Mouse (Mus musculus) testis, postnatal 10 days (tissue): Measurements from ENCODE around the gene Sgtb.

Source experiments
- DNase-seq: peaks from one replicate; pipeline ENCODE4 v3.0.0; 2021; ENCODE audit warnings: low spot score

Sgtb gene

DNA sequence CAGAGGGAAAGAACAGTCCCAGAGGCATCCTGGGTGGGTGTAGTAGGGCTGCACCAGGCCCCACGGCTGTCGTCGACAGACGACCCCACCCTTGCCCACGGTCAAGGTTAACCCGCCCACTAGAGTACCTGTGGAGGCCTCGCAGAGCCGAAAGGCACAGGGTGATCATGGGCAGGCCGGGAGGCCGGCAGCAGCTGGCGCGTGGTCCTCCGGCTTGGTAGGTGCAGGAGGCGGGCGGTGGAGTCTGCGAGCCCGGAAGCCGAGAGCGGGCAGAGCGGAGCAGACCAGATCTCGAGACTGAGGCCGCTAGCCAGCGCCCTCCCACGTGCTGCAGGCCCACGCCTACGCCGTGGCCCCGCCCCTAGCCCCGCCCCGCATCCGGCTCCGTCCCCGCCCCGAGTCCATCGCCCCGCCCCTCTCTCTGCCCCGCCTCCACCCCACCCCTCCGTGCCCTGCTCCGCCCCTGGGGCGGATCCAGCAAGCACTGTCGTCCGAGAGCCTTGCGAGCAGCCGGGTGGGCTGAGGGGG is at the start of gene Sgtb, which contains the start of gene Nln:
Gene Sgtb, plus strand, starts transcription at position 454 of the 528 bp plus-strand sequence.
Gene Nln, minus strand, starts transcription at position 327 of the 528 bp plus-strand sequence.
- DNase-seq, result peak; percentile 92

GRCm38 (mm10) chr13:104060231-104060630 is 49.3 kb upstream of the Sgtb start:
- DNase-seq, result no peak

- DNase-seq, result no peak
Observed at GRCm38 (mm10) chr13:104061975-104062750, 47.4 kb upstream of the Sgtb start.

- no peak for DNase-seq
Observed at GRCm38 (mm10) chr13:104063061-104063460, 46.5 kb upstream of the Sgtb start.

DNA sequence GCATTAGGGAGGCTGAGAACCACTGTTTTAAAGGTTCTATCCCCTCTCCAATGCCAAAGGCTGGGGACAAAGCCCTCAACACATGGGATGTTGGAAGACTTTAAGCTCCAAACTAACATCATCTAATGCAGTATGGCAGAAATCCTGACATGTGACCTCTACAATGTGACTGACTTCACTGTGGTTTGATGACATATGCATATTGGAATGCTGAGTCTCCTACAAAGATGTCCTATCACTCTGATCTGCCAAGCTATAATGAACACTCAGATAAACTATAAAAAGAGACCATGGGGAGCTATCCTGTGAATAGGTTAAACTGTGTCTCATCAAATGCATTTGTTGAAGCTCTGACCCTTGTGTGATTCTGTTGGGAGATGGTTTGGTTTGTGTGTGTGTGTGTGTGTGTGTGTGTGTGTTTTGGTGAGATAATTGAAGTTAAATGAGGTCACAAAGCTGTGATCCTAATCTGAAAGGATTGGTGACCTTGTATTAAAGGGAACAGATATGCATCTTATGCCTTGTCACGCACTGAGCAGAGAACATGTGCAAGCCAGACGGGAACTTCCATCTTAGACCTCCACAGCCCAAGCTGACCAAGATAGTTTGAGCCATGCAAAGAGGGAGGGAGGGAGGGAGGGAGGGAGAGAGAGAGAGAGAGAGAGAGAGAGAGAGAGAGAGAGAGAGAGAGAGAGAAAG is 43.7 kb upstream of the Sgtb start:
- DNase-seq, result no peak

GRCm38 (mm10) chr13:104069216-104069615 is 40.3 kb upstream of the Sgtb start:
- no peak for DNase-seq

DNA sequence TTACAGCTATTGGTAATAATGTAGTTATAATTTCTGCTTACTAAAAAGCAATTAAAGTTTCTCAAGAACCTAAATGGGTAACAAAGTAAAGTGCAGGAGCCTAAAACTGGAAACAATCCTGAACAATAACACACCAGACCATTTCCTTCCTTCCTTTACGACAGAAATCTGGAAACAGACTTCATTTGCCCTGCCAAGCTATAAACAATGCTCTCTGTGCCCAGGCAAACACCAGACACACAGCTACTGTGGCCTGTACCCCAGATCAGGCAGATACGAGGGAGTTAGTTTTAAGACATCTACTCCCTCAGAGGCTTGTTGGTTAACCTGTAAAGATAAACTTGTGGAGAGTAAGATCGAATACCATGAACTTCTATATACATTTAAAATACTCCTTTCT is 38.8 kb upstream of the Sgtb start:
- no peak for DNase-seq

DNA sequence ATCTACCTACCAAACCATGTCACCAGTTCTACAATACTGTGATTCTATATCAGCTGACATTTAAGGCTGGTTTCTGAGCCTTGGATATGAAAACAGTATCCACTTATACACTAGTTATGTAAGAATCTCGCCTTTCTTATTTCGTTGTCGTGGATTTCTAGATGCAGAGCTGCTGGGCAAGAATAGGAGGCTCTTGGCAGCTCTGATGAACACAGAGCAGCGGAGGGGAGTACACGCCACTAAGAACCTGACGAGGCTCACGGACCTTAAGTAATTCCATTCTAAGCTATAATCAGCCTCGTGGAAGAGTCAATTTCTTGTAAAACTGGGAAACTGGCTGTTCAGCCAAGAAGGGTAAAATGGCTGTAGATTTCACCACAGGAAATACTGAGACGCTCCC is 37.2 kb upstream of the Sgtb start:
- DNase-seq, result no peak

DNA sequence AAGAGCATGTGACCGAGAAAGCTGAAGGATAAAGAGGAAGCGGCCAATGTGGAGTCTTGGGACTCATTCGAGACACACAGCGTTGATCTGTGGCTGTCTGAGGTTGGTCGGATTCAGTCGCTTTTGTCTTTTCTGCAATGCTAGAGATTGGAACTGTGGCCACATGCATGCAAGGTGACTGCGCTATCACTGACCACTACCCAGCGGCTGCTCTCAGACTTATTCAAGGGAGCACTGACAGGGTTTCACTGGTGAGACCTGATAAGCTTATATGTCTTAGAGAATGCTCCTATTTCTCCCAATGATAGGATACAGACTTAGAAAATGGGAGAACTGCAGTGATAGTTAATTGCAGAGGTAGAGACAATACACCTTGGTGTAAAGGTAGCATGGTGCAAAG is 35.3 kb upstream of the Sgtb start:
- no peak for DNase-seq

GRCm38 (mm10) chr13:104074731-104075130 is 34.8 kb upstream of the Sgtb start:
- DNase-seq, result no peak

- no peak for DNase-seq
Observed at GRCm38 (mm10) chr13:104076993-104077392, 32.5 kb upstream of the Sgtb start.

GRCm38 (mm10) chr13:104082504-104082903 is 27.0 kb upstream of the Sgtb start:
- no peak for DNase-seq

DNA sequence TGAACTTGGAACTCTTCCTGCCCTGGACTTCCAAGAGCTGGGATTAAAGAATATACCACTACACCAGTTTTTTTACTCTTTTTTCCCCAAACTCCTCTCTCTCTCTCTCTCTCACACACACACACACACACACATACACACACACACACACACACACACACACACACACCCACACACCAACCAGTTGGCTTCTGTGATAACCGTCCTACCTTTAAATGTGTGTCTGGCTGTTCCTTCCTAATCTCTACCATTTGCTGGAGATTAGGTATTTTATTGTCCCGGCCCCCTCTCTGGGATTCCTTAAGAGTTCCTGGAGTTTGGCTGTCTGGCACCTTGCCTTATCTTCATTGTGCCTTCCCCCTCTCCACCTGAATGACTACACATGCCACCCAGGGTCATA is 24.9 kb upstream of the Sgtb start:
- DNase-seq, result no peak

DNA sequence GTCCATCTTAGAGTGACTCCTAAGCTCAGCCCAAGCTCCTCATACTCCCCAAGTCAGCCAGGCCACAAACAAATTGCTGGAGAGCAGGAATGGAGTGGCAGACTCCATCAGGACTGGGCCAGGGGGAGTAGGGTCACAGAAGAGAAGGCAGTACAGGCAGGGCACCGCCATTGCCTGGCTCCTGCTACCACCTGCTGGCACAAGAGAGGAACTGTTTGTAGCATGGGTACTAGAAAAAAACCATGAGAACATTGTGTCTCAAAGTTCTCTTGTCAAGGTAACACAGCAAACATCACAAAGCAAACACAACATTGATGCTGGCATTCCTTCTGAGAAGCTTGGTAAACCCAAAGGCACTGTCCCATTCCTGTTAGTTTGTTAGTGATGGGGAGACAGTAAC is 20.2 kb upstream of the Sgtb start:
- DNase-seq, result no peak

DNA sequence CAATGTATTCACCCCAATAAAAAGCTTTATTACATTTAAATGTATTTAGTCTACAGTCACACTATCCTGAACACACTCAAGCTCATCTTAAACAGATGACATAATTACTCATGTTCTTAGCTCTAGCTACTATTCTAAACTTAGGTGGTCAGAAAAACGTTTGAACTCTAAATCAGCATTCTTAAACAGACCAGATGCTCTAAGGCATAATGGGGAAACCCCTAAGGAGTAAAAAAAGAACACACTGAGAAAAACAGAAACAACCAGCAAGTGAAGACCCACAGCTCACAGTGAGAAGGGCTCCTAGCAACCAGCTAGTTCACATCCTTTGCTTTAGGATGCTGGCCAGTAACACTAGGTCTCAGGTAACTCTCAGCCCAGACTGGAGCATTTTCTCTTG is 17.8 kb upstream of the Sgtb start:
- no peak for DNase-seq

- DNase-seq, result no peak
Observed at GRCm38 (mm10) chr13:104094531-104095385, 14.8 kb upstream of the Sgtb start.

DNA sequence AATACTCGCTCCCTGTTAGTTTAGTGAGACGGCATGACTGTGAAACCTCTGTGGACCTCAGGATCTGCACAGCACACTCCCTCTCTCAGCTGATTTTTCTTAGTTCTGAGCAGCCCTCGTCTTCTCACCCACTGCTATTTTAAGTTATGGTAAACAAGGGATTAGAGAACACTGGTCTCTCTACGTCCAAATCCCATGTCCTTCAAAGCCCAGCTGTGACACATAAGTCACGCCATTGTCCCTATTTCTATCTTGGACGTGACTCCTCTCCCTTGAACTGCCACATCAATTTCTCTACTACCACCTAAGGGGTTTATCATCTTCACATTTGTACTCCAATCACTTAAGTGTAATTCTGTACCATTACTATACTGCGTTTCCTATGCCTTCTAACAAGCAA is 13.6 kb upstream of the Sgtb start:
- no peak for DNase-seq

- DNase-seq, result no peak
Observed at GRCm38 (mm10) chr13:104097190-104097589, 12.4 kb upstream of the Sgtb start.

DNA sequence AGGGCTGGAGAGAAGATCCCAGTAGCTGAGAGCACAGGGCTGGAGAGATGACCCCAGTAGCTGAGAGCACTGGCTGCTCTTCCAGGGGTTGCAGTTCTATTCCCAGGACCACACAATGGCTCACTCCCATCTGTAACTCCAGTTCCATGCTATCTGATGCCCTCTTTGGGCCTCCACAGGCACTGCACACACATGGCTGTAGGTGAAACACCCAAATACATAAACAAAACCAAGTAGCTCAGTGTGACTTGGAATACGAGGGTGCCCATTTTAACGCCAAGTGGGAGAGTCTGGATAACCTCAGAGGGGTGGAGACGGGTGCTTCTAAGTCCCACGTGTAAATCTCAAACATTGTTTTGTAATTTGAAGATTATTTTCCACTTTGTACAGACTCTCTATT is 9.1 kb upstream of the Sgtb start:
- no peak for DNase-seq

GRCm38 (mm10) chr13:104101606-104102235 is 7.8 kb upstream of the Sgtb start:
- no peak for DNase-seq

GRCm38 (mm10) chr13:104108651-104109287 is 772 bp upstream of the Sgtb start:
- no peak for DNase-seq
